Mouse (Mus musculus): ENCODE data around the gene Lrfn2. TPM values are rescaled to one million over a fixed set of nuclear protein-coding genes. Genes with fewer than 3 reads are reported as not detected.

The Lrfn2 gene
- 13.2 and 14.0 TPM in 2 replicates for polyA plus RNA-seq (2015; fragmentation: Nextera tagmentation; extraction: Ambion mirVana)

- H3K36me3 ChIP-seq (ENCODE audit: control insufficient read depth, insufficient read depth, low read length) = no peaks in the 10 kb centered on the region
- H3K27ac ChIP-seq (ENCODE audit: low read depth, low read length) = peak within 1 kb of the TSS; percentile 86
- peak within 1 kb of the TSS; percentile 80 for H3K9ac ChIP-seq (ENCODE audit: low read depth, low read length)
- ATAC-seq = peak; percentile 96
- no peaks in the 10 kb centered on the region for H3K9me3 ChIP-seq (ENCODE audit: control insufficient read depth, low read length)
- under 1% methylated on average over 49 of the region's 56 CpGs for WGBS
- H3K4me2 ChIP-seq (ENCODE audit: low read length) = peak within 1 kb of the TSS; percentile 70
- H3K4me3 ChIP-seq (ENCODE audit: low read length) = peak within 1 kb of the TSS; percentile 58
- peaks cover 10% of the 10 kb centered on the region for H3K4me1 ChIP-seq (ENCODE audit: control insufficient read depth, insufficient read depth, low read depth, low read length)
- no peaks in the 10 kb centered on the region for H3K27me3 ChIP-seq (replicated peaks; ENCODE audit: control insufficient read depth, insufficient read depth, low read length)
These were observed at the start of gene Lrfn2 for GRCm38 (mm10) chr17:48931621-48932405. TSS of gene Lrfn2 (plus strand) at chr17:48932379.

GRCm38 (mm10) chr17:48887472-48888385, 44.5 kb upstream of the Lrfn2 start:
- 45% methylated on average over 8 of the region's 8 CpGs for WGBS
- ATAC-seq = peak; percentile 51; the same call in 1 of the 2 replicates
- Histone ChIP-seq H3K4me1 (ENCODE audit: control insufficient read depth, insufficient read depth, low read depth, low read length) (no peaks in the 10 kb centered on the region), H3K4me2 (ENCODE audit: low read length) (no peak overlapping the region), H3K9me3 (ENCODE audit: control insufficient read depth, low read length) (no peaks in the 10 kb centered on the region), H3K27ac (ENCODE audit: low read depth, low read length) (0 out of 2 replicates have a peak overlapping the region, but pooled peaks have one; percentile 23), H3K9ac (ENCODE audit: low read depth, low read length) (no peak overlapping the region), H3K27me3 (replicated peaks; ENCODE audit: control insufficient read depth, insufficient read depth, low read length) (no peaks in the 10 kb centered on the region), H3K4me3 (ENCODE audit: low read length) (no peak overlapping the region), H3K36me3 (ENCODE audit: control insufficient read depth, insufficient read depth, low read length) (no peaks in the 10 kb centered on the region)

GRCm38 (mm10) chr17:48905286-48906040, 26.7 kb upstream of the Lrfn2 start:
- Histone ChIP-seq H3K27me3 (replicated peaks; ENCODE audit: control insufficient read depth, insufficient read depth, low read length) (no peaks in the 10 kb centered on the region), H3K9ac (ENCODE audit: low read depth, low read length) (no peak overlapping the region), H3K36me3 (ENCODE audit: control insufficient read depth, insufficient read depth, low read length) (no peaks in the 10 kb centered on the region), H3K4me1 (ENCODE audit: control insufficient read depth, insufficient read depth, low read depth, low read length) (no peaks in the 10 kb centered on the region), H3K27ac (ENCODE audit: low read depth, low read length) (no peak overlapping the region), H3K4me2 (ENCODE audit: low read length) (no peak overlapping the region), H3K9me3 (ENCODE audit: control insufficient read depth, low read length) (no peaks in the 10 kb centered on the region), H3K4me3 (ENCODE audit: low read length) (no peak overlapping the region)
- 77% methylated on average over 4 of the region's 4 CpGs for WGBS
- ATAC-seq = no peak

GRCm38 (mm10) chr17:48913437-48913836, 18.7 kb upstream of the Lrfn2 start:
- H3K27ac ChIP-seq (ENCODE audit: low read depth, low read length) = no peak overlapping the region
- H3K9ac ChIP-seq (ENCODE audit: low read depth, low read length) = no peak overlapping the region
- no peak overlapping the region for H3K4me3 ChIP-seq (ENCODE audit: low read length)
- no peak for ATAC-seq
- no peaks in the 10 kb centered on the region for H3K9me3 ChIP-seq (ENCODE audit: control insufficient read depth, low read length)
- H3K4me2 ChIP-seq (ENCODE audit: low read length) = no peak overlapping the region
- WGBS = 54% methylated on average over 6 of the region's 6 CpGs
- no peaks in the 10 kb centered on the region for H3K4me1 ChIP-seq (ENCODE audit: control insufficient read depth, insufficient read depth, low read depth, low read length)
- H3K36me3 ChIP-seq (ENCODE audit: control insufficient read depth, insufficient read depth, low read length) = no peaks in the 10 kb centered on the region
- H3K27me3 ChIP-seq (replicated peaks; ENCODE audit: control insufficient read depth, insufficient read depth, low read length) = no peaks in the 10 kb centered on the region

- H3K4me1 ChIP-seq (ENCODE audit: control insufficient read depth, insufficient read depth, low read depth, low read length) = no peaks in the 10 kb centered on the region
- H3K9me3 ChIP-seq (ENCODE audit: control insufficient read depth, low read length) = no peaks in the 10 kb centered on the region
- no peak overlapping the region for H3K27ac ChIP-seq (ENCODE audit: low read depth, low read length)
- 19% methylated on average over 11 of the region's 11 CpGs for WGBS
- no peak overlapping the region for H3K4me2 ChIP-seq (ENCODE audit: low read length)
- no peaks in the 10 kb centered on the region for H3K36me3 ChIP-seq (ENCODE audit: control insufficient read depth, insufficient read depth, low read length)
- ATAC-seq = no peak
- no peak overlapping the region for H3K4me3 ChIP-seq (ENCODE audit: low read length)
- H3K27me3 ChIP-seq (replicated peaks; ENCODE audit: control insufficient read depth, insufficient read depth, low read length) = no peaks in the 10 kb centered on the region
- H3K9ac ChIP-seq (ENCODE audit: low read depth, low read length) = no peak overlapping the region
These were observed 14.8 kb upstream of the Lrfn2 start for GRCm38 (mm10) chr17:48917411-48917810.

- Histone ChIP-seq H3K4me1 (ENCODE audit: control insufficient read depth, insufficient read depth, low read depth, low read length) (no peaks in the 10 kb centered on the region), H3K27me3 (replicated peaks; ENCODE audit: control insufficient read depth, insufficient read depth, low read length) (no peaks in the 10 kb centered on the region), H3K27ac (ENCODE audit: low read depth, low read length) (no peak overlapping the region), H3K4me3 (ENCODE audit: low read length) (no peak overlapping the region), H3K9ac (ENCODE audit: low read depth, low read length) (no peak overlapping the region), H3K9me3 (ENCODE audit: control insufficient read depth, low read length) (no peaks in the 10 kb centered on the region), H3K36me3 (ENCODE audit: control insufficient read depth, insufficient read depth, low read length) (no peaks in the 10 kb centered on the region), H3K4me2 (ENCODE audit: low read length) (no peak overlapping the region)
- ATAC-seq = no peak
- WGBS = 94% methylated on average over 3 of the region's 3 CpGs
These were observed 13.7 kb upstream of the Lrfn2 start for GRCm38 (mm10) chr17:48918458-48918857.

- ATAC-seq = no peak
- no peak overlapping the region for H3K27ac ChIP-seq (ENCODE audit: low read depth, low read length)
- 96% methylated on average over 2 of the region's 2 CpGs for WGBS
- H3K27me3 ChIP-seq (replicated peaks; ENCODE audit: control insufficient read depth, insufficient read depth, low read length) = no peaks in the 10 kb centered on the region
- H3K4me3 ChIP-seq (ENCODE audit: low read length) = no peak overlapping the region
- H3K9me3 ChIP-seq (ENCODE audit: control insufficient read depth, low read length) = no peaks in the 10 kb centered on the region
- no peak overlapping the region for H3K4me2 ChIP-seq (ENCODE audit: low read length)
- no peaks in the 10 kb centered on the region for H3K4me1 ChIP-seq (ENCODE audit: control insufficient read depth, insufficient read depth, low read depth, low read length)
- no peak overlapping the region for H3K9ac ChIP-seq (ENCODE audit: low read depth, low read length)
- H3K36me3 ChIP-seq (ENCODE audit: control insufficient read depth, insufficient read depth, low read length) = no peaks in the 10 kb centered on the region
These were observed 9.3 kb upstream of the Lrfn2 start for GRCm38 (mm10) chr17:48922905-48923304.

- H3K4me2 ChIP-seq (ENCODE audit: low read length) = no peak overlapping the region
- ATAC-seq = no peak
- H3K27ac ChIP-seq (ENCODE audit: low read depth, low read length) = no peak overlapping the region
- WGBS = 53% methylated on average over 9 of the region's 9 CpGs
- H3K27me3 ChIP-seq (replicated peaks; ENCODE audit: control insufficient read depth, insufficient read depth, low read length) = no peaks in the 10 kb centered on the region
- H3K36me3 ChIP-seq (ENCODE audit: control insufficient read depth, insufficient read depth, low read length) = no peaks in the 10 kb centered on the region
- no peaks in the 10 kb centered on the region for H3K4me1 ChIP-seq (ENCODE audit: control insufficient read depth, insufficient read depth, low read depth, low read length)
- no peak overlapping the region for H3K4me3 ChIP-seq (ENCODE audit: low read length)
- H3K9me3 ChIP-seq (ENCODE audit: control insufficient read depth, low read length) = no peaks in the 10 kb centered on the region
- H3K9ac ChIP-seq (ENCODE audit: low read depth, low read length) = no peak overlapping the region
These were observed 6.8 kb upstream of the Lrfn2 start for GRCm38 (mm10) chr17:48925426-48925825.

Measured in hindbrain, embryonic 16.5 days (tissue).